Mouse (Mus musculus) heart, postnatal 10 days (tissue): ENCODE results near the gene Pbld2. TPM values are rescaled to one million over a fixed set of nuclear protein-coding genes. Genes with fewer than 3 reads are reported as not detected.

Source experiments
- total RNA-seq, 2 experiments: library from RNA; stranded (reverse); gene quantifications; 2 replicates each; pipeline ENCODE4 v1.2.3; 2021

Gene Pbld2
- total RNA-seq, 2 experiments from 2014 or later, result 2.7 to 2.9 TPM

Other genes starting within 250 kb of the Pbld2 start
- 10 to 100 TPM; 57.5 to 58.9 TPM for gene Ccar1, start 232.0 kb upstream of the Pbld2 start, total RNA-seq
- gene Tet1, start 115.3 kb upstream of the Pbld2 start, total RNA-seq, result 10 to 100 TPM; 23.3 to 35.6 TPM
- gene Slc25a16, start 103.7 kb upstream of the Pbld2 start, total RNA-seq, result 10 to 100 TPM; 29.5 to 30.7 TPM
- 1 to 10 TPM; 3.3 to 3.5 TPM for gene Dna2, start 77.3 kb upstream of the Pbld2 start, total RNA-seq
- 10 to 100 TPM; 17.3 to 19.0 TPM for gene Rufy2, start 44.1 kb upstream of the Pbld2 start, total RNA-seq
- 10 to 100 TPM; 31.1 to 32.6 TPM for gene Hnrnph3, start 98 bp upstream of the Pbld2 start, total RNA-seq
- gene Pbld1, start 35.8 kb downstream of the Pbld2 start, total RNA-seq, result under 1 TPM; 0.60 to 0.92 TPM
- not detected for gene Atoh7, start 75.3 kb downstream of the Pbld2 start, total RNA-seq
- 10 to 100 TPM; 78.0 to 86.7 TPM for gene Mypn, start 179.6 kb downstream of the Pbld2 start, total RNA-seq
- gene Herc4, start 219.5 kb downstream of the Pbld2 start, total RNA-seq, result 10 to 100 TPM; 39.9 to 40.0 TPM